Mouse (Mus musculus): Measurements from ENCODE around the gene Tek.
"Not testable (repeated sequence)": the region's sequence is repeated elsewhere in the genome, so short reads cannot be mapped to it uniquely, and the experiment has no call there.

The Tek gene

DNA sequence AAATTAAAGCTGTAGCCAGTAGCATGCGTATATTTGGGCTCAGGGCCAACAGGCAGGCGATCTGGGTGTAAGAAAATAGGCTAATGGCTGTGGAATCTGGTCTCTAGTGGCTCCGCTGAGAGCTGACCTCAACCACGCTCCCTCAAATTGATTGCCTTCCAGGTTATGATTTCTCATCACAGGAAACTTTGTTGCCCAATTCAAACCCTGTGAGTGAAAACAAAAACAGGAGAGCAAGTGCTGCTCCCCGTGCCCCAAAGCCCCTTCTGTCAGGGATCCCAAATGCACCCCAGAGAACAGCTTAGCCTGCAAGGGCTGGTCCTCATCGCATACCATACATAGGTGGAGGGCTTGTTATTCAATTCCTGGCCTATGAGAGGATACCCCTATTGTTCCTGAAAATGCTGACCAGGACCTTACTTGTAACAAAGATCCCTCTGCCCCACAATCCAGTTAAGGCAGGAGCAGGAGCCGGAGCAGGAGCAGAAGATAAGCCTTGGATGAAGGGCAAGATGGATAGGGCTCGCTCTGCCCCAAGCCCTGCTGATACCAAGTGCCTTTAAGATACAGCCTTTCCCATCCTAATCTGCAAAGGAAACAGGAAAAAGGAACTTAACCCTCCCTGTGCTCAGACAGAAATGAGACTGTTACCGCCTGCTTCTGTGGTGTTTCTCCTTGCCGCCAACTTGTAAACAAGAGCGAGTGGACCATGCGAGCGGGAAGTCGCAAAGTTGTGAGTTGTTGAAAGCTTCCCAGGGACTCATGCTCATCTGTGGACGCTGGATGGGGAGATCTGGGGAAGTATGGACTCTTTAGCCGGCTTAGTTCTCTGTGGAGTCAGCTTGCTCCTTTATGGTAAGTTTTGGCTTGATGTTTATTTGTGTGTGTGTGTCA, at the start of gene Tek:
Gene Tek (plus strand): TSS at position 452 of the 894 bp plus-strand sequence.
- no peak for DNase-seq (ENCODE audit: low spot score in 2 of 2)

DNA sequence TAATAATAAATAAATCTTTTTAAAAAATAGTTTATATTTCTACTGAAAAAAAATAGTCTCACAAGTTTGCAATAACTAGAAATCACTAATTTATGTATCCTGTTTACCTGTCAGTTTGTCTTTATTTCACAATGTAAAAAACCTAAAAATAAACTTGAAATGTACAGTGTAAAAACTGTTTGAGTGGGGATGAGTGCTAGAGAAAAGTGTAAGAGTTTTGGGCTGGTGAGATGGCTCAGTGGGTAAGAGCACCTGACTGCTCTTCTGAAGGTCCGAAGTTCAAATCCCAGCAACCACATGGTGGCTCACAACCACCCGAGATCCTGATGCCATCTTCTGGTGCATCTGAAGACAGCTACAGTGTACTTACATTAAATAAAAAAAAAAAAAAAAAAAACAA, 49.3 kb upstream of the Tek start:
- not testable (repeated sequence) for DNase-seq (ENCODE audit: low spot score in 2 of 2)

DNA sequence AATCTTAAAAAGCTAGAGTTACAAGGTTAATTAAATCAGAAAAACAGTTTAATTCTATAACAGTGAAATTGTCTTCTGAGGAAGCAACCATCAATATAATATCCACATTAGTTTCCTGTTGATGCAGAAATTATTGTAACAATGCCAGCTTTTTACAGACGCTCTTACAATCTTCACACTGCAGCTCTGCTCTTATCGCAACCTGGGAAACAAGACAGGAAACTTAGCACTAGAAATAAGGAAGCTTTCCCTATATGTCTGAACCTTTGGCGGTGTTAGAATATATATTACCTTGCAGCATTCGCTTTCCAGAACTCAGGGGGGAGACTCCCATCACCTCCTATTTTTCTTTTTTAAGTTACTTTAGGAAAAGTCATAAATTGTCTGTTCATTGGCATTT, 48.0 kb upstream of the Tek start:
- no peak for DNase-seq (ENCODE audit: low spot score in 2 of 2)

DNA sequence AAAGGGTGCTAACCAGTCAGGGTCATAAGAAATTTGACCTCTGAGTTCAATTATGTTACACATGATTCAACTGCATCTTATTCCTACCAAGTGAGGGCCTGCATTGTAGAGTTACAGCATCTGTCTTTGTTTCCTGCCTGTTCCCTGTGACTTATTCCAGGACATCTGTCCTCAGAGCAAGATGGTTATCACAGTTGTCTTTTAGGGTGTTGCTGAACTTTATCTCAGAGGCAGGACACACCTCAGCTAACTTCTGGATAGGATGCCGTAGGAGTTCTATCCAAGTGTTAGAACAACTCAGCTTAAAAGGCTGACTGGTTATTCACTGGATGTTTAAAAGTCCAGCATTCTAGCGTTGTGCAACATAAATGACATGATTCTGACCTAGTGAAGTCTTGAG, 46.9 kb upstream of the Tek start:
- DNase-seq (ENCODE audit: low spot score in 2 of 2), result no peak

DNA sequence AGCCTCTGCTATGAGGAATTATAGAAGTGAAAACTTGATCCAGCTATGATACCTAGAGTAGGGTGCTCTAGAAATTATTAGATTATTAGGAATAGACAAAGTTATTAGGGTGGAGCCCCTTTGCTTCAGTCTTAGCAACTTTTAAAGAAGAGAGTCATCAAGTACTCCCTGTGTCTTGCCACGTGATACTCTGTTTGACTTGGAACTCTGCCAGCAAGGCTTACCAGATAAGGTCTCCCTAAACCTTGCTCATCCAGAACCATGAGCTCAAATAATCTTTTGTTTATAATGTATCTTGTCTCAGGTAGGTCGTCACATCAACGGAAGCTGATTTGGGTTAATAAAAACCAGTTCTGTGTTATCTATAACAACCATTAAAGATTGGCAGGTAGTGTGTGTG, 42.7 kb upstream of the Tek start:
- DNase-seq (ENCODE audit: low spot score in 2 of 2), result no peak

DNA sequence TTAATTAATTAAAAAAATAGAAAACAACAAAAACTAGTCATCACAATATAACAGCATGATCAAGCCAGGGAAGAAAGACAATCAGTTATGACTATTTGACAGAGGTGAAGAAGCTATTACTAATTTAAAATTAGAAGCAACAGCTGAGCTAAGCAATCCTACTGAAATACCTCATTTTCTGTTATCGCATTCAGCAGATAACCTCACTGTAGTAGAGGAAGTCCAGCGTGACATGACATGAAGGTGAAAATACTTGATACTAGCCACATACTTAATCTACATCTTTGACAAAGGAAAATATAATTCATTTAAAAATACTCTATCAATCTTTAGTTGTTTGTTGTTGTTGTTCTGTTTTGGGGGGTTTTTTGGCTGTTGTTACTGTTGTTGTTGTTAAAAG, 28.1 kb upstream of the Tek start:
- no peak for DNase-seq (ENCODE audit: low spot score in 2 of 2)

DNA sequence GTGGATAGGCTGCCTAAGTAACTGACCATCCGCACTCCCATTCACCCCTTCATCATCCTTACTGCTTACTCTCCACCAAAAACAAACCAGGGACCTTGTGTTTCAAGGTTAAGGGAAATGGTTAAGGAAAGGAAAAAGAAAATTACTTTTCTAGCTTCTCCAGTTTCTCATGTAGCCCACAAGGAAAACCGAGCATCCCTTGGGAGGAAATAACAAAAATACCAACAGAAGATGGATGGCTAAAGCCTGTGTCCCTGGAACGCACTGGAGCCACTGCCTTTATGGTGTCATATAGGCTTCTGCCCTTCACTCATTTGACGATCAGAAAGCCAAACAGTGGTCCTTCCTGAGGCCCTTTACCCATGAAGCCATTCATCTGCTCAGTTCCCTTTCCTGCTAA, 27.7 kb upstream of the Tek start:
- DNase-seq (ENCODE audit: low spot score in 2 of 2), result no peak

DNA sequence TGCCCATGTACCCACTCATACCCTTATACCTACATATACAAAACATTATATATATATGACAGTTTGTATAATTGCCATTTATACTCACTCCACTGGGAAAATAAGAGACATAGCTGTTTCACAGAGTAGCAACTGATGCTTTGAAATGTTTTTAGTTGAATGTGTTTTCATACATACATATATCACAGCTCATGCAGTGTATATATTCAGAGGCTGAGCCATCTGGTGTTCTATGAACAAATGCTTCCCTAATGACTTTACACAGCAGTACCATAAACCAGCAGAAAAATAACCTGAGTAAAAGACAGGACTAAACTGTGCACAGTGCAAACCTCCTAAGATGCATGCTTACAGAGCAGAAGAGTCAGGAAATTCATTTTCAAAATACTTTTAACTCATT, 25.3 kb upstream of the Tek start:
- no peak for DNase-seq (ENCODE audit: low spot score in 2 of 2)

DNA sequence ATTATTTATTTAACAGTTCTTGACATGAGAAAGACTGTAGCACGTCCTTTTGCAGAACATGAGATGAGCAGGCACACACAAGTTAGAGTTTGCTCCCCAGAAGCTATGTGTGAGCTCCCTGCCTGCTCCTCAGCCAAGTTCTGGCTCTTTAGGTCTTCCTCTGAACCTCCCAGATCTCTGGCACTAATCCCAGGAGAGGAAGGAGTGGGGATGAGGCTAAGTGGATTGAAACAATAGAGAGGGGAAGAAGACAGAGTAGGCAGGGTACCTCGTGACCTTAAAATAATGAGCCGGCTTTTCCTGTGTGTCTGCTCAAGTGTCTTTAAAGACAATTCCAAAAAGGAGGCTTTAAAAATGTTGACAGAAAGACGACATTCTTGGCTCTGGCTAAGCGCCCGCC, 23.9 kb upstream of the Tek start:
- DNase-seq (ENCODE audit: low spot score in 2 of 2), result no peak

DNA sequence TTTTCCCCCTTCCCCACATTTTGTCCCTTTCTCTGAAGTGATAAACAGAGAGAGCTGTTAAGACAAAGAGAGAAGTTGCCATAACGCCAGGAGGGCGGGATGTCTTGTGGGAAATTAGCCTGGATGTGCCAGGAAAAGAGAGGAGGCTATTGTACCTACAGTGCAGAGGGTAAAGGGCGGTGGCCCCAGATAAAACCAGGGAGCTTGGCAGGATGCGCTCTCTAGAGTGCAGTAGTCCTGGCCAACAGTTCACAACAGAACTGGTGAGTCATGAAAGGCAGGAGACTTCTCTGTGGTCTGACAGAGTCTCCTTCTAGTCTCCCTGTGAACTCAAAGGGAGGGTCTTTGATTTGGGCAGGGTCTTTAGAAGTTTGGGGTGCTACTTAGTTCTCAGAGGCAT, 13.3 kb upstream of the Tek start:
- no peak for DNase-seq (ENCODE audit: low spot score in 2 of 2)

DNA sequence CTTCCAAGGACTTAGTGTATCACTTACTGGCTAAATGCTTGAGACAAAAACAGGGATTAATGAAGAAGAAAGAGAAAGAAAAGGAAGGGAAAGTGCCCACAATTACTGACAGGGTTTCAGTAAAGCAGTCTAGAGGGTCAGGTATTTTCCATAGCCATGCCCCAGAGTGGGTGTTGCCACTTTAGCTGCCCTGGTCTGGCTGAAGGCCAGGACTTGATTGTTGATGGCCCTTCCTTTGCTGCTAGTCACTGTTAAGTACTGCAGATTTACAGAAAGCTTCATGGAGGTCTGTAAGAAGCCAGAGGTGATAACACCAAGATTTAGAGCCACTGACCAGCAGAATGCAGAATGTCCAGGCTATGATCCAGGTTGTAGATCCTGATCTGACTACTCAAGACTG, 6.4 kb upstream of the Tek start:
- DNase-seq (ENCODE audit: low spot score in 2 of 2), result no peak

DNA sequence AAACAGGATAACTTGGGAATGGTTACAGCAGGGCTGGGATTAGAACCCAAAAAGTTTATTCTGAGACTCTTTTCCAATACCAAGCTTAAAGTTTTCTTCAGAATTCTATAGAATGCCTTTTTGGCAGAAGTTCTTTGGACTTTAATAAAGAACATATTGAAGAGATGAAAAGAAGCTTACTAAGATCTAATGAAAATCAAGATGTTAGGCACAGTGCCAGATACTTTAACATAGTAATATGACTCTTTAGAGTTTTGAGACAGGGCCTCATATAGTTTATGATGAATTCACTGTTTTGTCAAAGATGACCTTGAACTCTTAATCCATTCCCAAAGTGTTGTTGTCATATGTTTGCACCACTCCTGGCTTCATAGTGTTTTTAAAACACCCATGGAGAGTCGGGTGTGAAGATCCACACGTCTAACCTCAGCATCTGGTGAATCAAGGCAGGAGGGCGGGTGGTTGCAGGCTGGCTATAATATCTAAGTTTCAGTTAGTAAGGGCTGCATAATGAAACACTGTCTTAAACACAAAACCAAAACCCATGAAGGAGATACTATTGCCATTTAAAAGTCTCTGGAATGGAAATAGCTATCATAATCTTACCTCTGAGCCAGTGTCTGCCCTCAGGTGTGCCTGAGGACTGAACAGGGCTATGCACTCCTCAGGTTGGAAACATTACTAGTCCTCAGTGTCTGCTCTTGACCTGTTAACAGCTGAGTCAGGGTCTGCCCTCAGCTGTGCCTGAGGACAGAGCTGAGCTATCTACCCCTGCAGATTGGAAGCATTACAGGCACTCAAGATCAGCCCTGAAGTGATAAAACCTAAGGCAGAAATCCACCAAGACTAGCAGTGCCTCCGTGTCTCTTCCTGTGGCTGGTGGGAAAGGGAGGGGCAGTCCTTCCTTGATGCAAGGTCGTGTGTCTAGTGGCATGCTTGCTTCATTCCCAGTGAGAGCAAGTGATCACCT, 1.5 kb upstream of the Tek start:
- DNase-seq (ENCODE audit: low spot score in 2 of 2), result no peak

DNA sequence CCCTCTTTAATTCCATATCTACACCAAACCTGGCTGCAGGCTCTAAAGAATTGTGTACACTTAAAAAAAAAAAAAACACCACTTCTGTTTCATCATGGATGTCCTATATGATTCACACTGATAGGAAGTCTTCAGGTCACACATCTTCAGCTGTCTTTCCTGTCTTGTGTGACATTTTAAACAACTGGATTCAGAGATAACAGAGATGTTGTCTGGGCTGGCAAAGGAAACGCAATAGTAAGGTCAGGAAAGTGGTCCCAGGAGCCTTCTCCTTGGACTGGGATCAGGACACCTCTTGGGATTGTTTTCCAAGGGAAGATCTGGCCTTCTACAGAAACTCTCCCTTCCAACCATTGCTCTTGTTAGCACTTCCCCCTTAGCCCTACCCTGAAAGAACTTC, 2.7 kb downstream of the Tek start:
- no peak for DNase-seq (ENCODE audit: low spot score in 2 of 2)

DNA sequence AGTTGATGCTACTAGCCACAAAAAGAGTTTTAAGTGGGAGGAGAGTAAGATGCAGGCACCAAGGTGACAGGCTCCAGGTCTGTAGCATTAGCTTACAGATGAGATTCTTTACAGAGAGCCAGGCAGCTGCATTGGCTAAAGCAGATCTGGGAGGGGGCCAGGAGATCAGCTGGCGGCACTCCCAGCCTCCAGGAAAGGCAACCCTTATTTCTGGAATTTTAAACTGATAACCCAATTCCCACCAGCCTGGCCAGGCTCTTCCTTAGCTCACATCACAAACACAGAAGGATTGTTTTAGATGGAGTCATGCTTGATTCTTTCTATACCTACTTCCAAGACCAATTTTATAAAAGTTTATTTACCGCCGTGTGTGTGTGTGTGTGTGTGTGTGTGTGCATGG, 6.7 kb downstream of the Tek start:
- no peak for DNase-seq (ENCODE audit: low spot score in 2 of 2)

DNA sequence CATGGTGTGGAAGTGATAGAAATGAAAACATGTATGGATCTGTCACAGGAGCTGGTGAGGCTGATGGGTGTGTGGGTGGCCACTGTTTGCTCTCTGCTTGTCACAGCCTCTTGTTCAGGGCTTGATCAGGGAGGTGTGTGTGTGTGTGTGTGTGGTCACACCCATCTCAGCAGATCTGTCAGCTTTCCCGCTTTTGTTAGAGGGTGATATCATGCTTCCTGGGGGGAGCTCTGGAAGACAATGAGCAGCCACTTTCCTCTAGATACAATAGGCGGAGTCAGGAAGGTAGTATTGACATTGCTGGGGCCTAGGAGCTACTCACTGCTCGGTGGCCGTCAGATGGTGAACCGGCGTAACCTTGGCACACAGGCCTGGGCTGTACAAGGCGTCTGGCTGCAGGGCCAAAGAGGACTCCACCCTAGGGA, 7.3 kb downstream of the Tek start:
- no peak for DNase-seq (ENCODE audit: low spot score in 2 of 2)

DNA sequence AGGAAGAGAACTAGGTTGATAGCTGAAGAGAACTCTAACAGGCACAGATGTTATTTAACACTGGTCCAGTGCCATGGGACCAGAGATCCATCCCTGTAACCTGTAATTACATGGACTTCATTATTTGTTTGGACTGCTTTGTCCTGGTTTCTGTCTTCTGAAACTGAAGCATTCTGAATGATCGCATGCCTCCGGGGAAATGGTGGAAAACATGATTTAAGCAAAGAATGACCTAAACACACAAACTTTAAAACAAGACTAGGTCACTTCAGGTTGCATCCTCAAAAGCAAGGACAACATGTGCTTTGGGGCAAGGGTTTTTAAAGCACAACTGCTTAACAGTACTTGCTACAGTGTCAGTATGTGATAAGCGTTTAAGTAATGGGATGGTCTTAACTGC, 8.2 kb downstream of the Tek start:
- DNase-seq (ENCODE audit: low spot score in 2 of 2), result no peak

DNA sequence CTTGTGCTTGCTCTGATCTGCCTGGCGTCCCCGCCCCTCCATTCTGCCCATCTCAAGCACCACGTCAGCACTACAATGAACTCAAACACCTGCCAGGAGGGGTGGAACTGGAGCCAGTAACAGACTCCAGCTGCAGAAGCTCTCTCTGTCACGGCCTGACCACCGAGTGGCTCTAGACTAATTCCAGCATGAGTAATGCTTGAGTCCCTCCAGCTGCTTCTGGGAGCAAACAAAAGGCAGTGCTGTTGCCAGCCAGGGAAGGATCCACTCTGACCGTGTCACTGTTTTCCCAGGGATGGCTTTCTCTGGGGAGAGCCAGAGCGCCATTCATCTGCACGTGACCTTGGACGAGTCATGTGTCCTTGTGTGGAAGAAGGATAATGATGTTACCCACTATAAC, 13.4 kb downstream of the Tek start:
- no peak for DNase-seq (ENCODE audit: low spot score in 2 of 2)

DNA sequence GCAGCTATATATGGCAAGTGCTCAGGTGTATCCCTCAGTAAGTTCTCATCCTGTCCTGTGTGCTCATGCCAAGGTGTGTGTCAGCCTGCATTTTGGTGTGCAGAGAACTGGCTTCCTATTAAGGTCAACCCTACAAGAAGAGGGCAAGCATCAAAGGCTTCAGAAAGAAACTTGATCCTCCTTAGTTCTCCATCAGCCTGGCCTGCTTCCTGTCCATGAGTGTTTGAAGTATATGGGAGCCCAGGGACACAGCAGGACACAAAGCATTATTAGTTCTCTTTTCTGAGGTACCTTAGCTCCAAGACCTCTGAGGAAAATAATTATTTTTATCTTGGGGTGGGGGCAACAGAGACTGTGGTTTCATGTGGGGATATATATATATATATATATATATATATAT, 26.1 kb downstream of the Tek start:
- no peak for DNase-seq (ENCODE audit: low spot score in 2 of 2)

DNA sequence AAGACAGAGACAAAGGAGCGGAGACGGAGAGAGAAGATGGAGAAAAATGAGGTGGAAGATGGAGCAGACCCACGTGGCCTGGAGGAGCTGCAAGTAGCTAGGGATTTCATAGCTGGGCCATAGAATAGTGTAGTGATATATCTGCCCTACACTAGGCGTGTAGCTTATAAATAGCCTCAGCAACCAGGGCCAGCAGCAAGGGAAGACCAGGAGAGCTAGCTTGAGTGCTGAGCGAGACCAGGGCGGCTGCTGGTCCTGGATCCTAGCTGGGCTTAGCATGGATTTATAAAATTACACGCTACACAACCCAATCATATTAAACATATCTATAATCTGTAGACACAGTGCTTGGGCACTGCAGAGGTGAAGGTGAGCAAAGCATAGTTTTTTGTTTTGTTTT, 27.1 kb downstream of the Tek start:
- no peak for DNase-seq (ENCODE audit: low spot score in 2 of 2)

DNA sequence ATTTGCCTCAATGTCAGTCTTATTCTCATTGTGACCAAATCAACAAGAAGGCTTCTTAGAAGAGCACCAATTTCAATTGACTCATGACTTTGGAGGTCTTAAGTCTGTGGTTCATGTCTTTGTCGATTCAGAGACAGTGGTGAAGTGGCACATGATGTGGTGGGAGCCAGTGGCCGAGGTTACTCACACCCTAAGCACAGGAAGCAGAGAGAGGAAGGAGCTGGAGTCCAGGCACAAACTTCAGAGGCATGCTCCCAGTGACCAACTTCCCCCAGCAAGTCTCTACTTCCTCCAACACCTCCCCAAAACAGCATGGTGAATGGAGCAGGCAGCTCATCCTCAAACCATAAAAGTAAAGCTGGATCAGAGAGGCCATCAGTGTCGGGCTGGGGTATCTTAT, 29.5 kb downstream of the Tek start:
- no peak for DNase-seq (ENCODE audit: low spot score in 2 of 2)

DNA sequence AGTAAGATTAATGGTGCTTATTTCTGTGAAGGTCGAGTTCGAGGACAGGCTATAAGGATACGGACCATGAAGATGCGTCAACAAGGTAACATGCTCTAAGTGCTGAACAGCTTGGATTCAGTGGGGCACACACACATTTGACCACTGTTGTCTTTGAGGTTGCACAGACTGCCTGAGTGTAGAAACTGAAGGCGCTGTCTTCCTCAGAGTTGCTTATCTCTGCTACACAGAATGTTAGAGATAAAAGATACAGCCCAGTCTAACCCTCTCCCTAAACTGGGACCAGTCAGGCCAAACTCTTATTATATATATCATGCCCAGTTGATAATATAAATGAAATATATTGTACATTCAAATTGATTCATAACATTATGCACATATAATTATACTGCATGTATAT, 42.0 kb downstream of the Tek start:
- DNase-seq (ENCODE audit: low spot score in 2 of 2), result no peak

DNA sequence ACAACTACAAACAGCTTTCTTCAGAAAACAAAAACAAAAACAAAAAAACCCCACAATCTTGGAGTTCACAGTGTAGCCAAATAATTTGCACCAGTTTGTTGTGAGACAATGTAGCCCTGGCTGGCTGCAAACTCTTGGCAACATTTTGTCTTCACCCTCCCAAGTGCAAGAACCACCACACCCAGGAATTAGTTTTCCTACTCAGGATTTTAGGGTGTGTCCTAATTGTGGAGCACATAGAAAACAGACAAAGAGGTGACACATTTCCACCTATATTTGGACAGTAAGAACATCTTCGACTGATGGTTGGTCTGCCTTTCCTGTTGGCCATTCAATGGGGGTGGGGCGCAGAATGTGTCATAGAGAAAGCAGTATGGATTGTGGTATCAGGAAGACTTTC, 46.8 kb downstream of the Tek start:
- DNase-seq (ENCODE audit: low spot score in 2 of 2), result no peak

DNA sequence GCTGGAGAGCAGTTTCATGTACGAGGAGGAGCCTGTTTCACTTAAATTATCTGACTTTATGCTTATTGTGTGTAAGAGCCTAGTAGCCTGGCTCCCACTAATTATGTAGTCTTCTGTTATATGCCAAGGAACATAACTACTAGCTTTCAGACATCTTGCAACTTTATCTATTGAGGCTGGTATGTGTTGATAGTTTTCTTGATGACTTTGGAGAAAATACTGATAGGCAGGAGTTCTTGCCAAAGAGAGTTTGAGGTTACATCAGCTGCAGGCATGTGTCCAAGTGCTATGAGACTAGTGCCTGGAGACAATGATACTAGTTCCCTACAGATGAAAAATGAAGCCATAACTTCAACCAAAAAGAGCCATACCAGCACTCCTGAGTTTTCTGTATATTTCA, 64.1 kb downstream of the Tek start:
- no peak for DNase-seq (ENCODE audit: low spot score in 2 of 2)

Data from spleen, postnatal 4 days (tissue).